Mouse (Mus musculus): Measurements from ENCODE around the gene Naaladl2. TPM values are rescaled to one million over a fixed set of nuclear protein-coding genes. Genes with fewer than 3 reads are reported as not detected.
"Not testable (repeated sequence)": the region's sequence is repeated elsewhere in the genome, so short reads cannot be mapped to it uniquely, and the experiment has no call there.

Naaladl2 gene
- total RNA-seq, 2 experiments from 2014 or later: 4.1 to 5.5 TPM

- TF ChIP-seq CTCF (IDR thresholded peaks at IDR 0.05): no peak
- Histone ChIP-seq H3K27ac (no peak overlapping the region), H3K4me3 (no peak overlapping the region)
- no peak for DNase-seq (ENCODE audit: extremely low spot score in 1 of 2, low spot score in 2 of 2)
- intact Hi-C loops (cut with DNase I): no loop called here
Measured at GRCm38 (mm10) chr3:25075785-25076184, 68.3 kb downstream of the Naaladl2 start.

- no peak for TF ChIP-seq CTCF (IDR thresholded peaks at IDR 0.05)
- no peak overlapping the region for H3K27ac ChIP-seq
- H3K4me3 ChIP-seq: no peak overlapping the region
- intact Hi-C loops (cut with DNase I): no loop called here
- no peak for DNase-seq (ENCODE audit: extremely low spot score in 1 of 2, low spot score in 2 of 2)
Measured at GRCm38 (mm10) chr3:25074266-25074665, 69.8 kb downstream of the Naaladl2 start.

- H3K4me3 ChIP-seq: no peak overlapping the region
- intact Hi-C loops (cut with DNase I): no loop called here
- H3K27ac ChIP-seq: no peak overlapping the region
- DNase-seq (ENCODE audit: extremely low spot score in 1 of 2, low spot score in 2 of 2): no peak
- TF ChIP-seq CTCF (IDR thresholded peaks at IDR 0.05): no peak
Measured at GRCm38 (mm10) chr3:25073821-25074220, 70.2 kb downstream of the Naaladl2 start.

GRCm38 (mm10) chr3:25063217-25063616, 80.8 kb downstream of the Naaladl2 start:
- no peak for TF ChIP-seq CTCF (IDR thresholded peaks at IDR 0.05)
- no peak for DNase-seq (ENCODE audit: extremely low spot score in 1 of 2, low spot score in 2 of 2)
- H3K27ac ChIP-seq: no peak overlapping the region
- intact Hi-C loops (cut with DNase I): no loop called here
- no peak overlapping the region for H3K4me3 ChIP-seq

- intact Hi-C loops (cut with DNase I): no loop called here
Measured at GRCm38 (mm10) chr3:25052975-25053374, 91.1 kb downstream of the Naaladl2 start.

GRCm38 (mm10) chr3:25019972-25020371, 124.1 kb downstream of the Naaladl2 start:
- no peak overlapping the region for H3K27ac ChIP-seq
- no peak overlapping the region for H3K4me3 ChIP-seq
- intact Hi-C loops (cut with DNase I): no loop called here
- TF ChIP-seq CTCF (IDR thresholded peaks at IDR 0.05): no peak
- no peak for DNase-seq (ENCODE audit: extremely low spot score in 1 of 2, low spot score in 2 of 2)

More at GRCm38 (mm10) chr3:25052975-25053374, 91.1 kb downstream of the Naaladl2 start:
- Histone ChIP-seq H3K27ac (no peak overlapping the region), H3K4me3 (no peak overlapping the region)
- TF ChIP-seq CTCF (IDR thresholded peaks at IDR 0.05): no peak
- DNase-seq (ENCODE audit: extremely low spot score in 1 of 2, low spot score in 2 of 2): no peak

GRCm38 (mm10) chr3:25010751-25011150, 133.3 kb downstream of the Naaladl2 start:
- no peak overlapping the region for H3K27ac ChIP-seq
- DNase-seq (ENCODE audit: extremely low spot score in 1 of 2, low spot score in 2 of 2): no peak

GRCm38 (mm10) chr3:25006802-25007201, 137.3 kb downstream of the Naaladl2 start:
- H3K4me3 ChIP-seq; DNase-seq (ENCODE audit: extremely low spot score in 1 of 2, low spot score in 2 of 2); H3K27ac ChIP-seq; intact Hi-C loops (cut with DNase I): not testable (repeated sequence)

More at GRCm38 (mm10) chr3:25010751-25011150, 133.3 kb downstream of the Naaladl2 start:
- no peak for TF ChIP-seq CTCF (IDR thresholded peaks at IDR 0.05)
- intact Hi-C loops (cut with DNase I): no loop called here
- H3K4me3 ChIP-seq: no peak overlapping the region

- Histone ChIP-seq H3K27ac (no peak overlapping the region), H3K4me3 (no peak overlapping the region)
- no peak for DNase-seq (ENCODE audit: extremely low spot score in 1 of 2, low spot score in 2 of 2)
- no peak for TF ChIP-seq CTCF (IDR thresholded peaks at IDR 0.05)
- intact Hi-C loops (cut with DNase I): no loop called here
Measured at GRCm38 (mm10) chr3:24992577-24992976, 151.5 kb downstream of the Naaladl2 start.

GRCm38 (mm10) chr3:24992078-24992477, 152.0 kb downstream of the Naaladl2 start:
- no peak for TF ChIP-seq CTCF (IDR thresholded peaks at IDR 0.05)
- no peak overlapping the region for H3K27ac ChIP-seq
- H3K4me3 ChIP-seq: no peak overlapping the region
- DNase-seq (ENCODE audit: extremely low spot score in 1 of 2, low spot score in 2 of 2): no peak
- intact Hi-C loops (cut with DNase I): no loop called here

- intact Hi-C loops (cut with DNase I): no loop called here
- TF ChIP-seq CTCF (IDR thresholded peaks at IDR 0.05): no peak
- H3K27ac ChIP-seq: no peak overlapping the region
- no peak overlapping the region for H3K4me3 ChIP-seq
- no peak for DNase-seq (ENCODE audit: extremely low spot score in 1 of 2, low spot score in 2 of 2)
Measured at GRCm38 (mm10) chr3:24982111-24982510, 161.9 kb downstream of the Naaladl2 start.

- TF ChIP-seq CTCF (IDR thresholded peaks at IDR 0.05): no peak
- DNase-seq (ENCODE audit: extremely low spot score in 1 of 2, low spot score in 2 of 2): no peak
- no peak overlapping the region for H3K4me3 ChIP-seq
- intact Hi-C loops (cut with DNase I): no loop called here
- H3K27ac ChIP-seq: no peak overlapping the region
Measured at GRCm38 (mm10) chr3:24942170-24942569, 201.9 kb downstream of the Naaladl2 start.

GRCm38 (mm10) chr3:24938507-24939182, 205.4 kb downstream of the Naaladl2 start:
- DNase-seq (ENCODE audit: extremely low spot score in 1 of 2, low spot score in 2 of 2): no peak
- H3K27ac ChIP-seq: no peak overlapping the region
- no peak for TF ChIP-seq CTCF (IDR thresholded peaks at IDR 0.05)
- intact Hi-C loops (cut with DNase I): no loop called here
- H3K4me3 ChIP-seq: no peak overlapping the region

Measured in left cerebral cortex, adult 2 months (tissue).